Mouse (Mus musculus) lung, postnatal 0 days (tissue): ENCODE measurements around the gene Ass1.

Experiments
- CTCF ChIP-seq: IDR thresholded peaks from 2 replicates; pipeline ENCODE4 v1.5.1; 2016; ENCODE audit warnings: antibody characterized with exemption, mild to moderate bottlenecking
- EP300 ChIP-seq: IDR thresholded peaks from 2 replicates; pipeline ENCODE4 v1.6.1; 2016; ENCODE audit warnings: antibody characterized with exemption, mild to moderate bottlenecking, control low read depth

- TF ChIP-seq EP300 (no peak), CTCF (peak; percentile 24; the same call in 1 of the 2 replicates)
These were observed 31.6 kb downstream of the Ass1 start for GRCm38 (mm10) chr2:31501448-31502130.
